Mouse (Mus musculus) kidney, adult 18-20 months (tissue): ENCODE measurements around the gene Btbd9.
A peak's percentile ranks its signal among the peaks of the same experiment; 100 is the strongest.

ENCODE experiments used
- DNase-seq: peaks from one replicate; pipeline ENCODE4 v3.0.0; 2021

The Btbd9 gene

DNA sequence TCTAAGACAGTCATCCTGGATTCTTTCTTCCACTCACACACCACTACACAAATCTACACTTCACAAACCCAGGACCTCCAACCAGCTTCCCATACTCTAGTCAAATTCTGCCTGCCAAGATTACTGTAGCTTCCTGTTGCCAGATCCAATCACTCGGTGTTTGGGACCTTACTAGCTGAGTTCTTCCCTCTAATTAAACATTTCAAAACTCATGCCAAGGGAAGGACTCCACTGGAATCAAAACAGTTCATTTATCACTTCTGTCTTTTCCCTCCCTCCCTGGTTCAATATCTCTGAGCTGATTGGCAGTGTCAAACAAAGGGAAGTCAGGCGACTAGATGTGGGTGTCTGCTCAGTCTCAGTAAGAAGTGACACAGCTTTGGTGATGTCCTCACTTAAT, 101.7 kb downstream of the Btbd9 start:
- no peak for DNase-seq

DNA sequence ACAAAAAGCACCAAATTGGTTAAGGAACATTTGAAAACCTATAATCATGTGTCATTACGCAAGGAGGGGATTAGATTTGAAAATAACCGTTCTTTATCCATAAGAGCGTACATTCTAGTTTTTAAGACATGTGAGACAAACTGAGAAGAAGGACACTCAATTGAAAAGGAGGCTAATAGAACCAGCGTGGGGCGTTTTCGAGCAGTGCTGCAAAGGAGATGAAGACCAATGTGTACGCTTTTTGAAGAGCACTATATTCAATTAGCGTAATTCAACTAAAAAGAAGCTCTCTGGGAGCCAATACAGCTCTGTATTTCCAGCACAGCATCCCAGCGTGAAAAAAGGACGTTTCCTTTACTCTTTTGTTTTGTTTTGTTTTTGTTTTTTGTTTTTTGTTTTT, 103.5 kb downstream of the Btbd9 start:
- DNase-seq = no peak

DNA sequence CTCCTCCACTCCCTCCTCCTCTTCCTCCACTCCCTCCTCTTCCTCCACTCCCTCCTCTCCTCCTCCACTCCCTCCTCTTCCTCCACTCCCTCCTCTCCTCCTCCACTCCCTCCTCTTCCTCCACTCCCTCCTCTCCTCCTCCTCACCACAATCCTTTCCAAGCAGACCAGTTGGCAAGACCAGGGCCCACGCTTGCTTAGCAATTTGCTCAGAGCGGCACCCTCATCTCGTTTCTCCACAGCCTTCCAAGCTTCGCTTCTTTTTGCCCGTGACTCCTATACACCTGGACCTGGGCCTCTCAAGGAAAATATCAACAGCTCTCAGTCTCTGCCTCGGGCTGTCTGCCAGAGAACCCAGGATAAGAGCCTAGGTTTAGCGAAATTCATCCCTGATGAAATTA, 104.8 kb downstream of the Btbd9 start:
- no peak for DNase-seq

DNA sequence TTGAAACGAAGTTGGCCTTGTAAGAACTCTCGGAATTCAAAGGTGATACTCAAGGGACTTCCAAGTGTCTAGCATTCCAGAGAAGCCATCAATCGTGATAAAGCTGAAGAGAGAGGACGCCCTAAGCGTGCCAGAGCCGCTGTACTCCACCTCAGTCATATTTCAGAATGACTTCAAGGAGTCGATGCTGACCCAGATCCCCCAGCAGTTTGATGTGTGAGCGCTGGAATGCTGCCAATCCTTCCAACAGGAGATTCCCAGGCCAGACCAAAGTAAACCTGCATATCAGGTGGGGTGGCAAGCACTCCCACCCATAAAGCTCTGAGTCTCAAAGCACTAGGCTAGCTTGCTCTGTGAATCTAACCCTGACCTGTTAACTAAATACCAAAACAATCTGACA, 105.5 kb downstream of the Btbd9 start:
- DNase-seq = no peak

DNA sequence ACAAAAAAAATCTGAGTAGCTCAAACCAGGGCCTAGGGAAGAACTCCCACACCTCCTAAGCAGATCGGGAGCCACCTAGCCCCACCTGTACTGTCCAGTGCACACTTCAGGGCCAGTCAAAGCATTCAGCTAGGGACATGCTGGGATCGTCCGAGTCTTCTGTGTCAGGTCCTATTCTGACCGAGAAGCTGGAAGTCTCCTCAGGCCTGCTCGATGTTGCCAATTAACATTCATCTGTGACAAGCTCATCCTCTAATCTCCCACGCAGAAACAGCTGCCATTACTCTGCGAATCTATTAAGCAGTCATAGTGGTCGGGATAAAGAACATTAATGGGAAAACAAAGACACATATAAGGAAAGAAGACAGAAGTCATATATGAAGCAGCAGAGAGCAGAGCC, 106.0 kb downstream of the Btbd9 start:
- no peak for DNase-seq

DNA sequence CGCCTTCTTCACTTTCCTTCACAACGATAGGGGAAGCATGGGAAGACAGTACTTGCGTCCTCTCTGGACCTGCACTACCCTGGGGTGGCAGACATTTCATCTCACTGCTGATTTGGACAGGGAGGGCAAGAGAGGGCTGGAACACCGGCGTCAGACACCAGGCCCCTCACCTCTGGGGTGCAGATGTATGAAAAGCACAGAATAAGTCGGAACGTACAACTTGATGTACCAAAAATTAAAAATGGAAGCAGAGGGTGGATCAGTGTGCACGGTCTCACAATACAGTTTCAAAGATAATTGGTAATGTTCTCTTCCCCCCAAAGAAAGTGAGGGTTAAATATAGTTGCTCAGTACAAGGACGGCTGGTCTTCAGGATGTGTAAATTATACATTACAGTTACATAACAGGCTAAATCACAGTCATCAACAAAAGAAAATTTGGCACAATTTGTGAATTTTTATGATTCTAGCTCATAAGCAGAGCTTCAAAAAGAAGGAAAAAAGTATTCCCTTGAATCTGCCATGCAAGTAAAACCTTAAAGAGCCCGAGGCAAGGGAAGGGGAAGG, 106.7 kb downstream of the Btbd9 start:
- no peak for DNase-seq

DNA sequence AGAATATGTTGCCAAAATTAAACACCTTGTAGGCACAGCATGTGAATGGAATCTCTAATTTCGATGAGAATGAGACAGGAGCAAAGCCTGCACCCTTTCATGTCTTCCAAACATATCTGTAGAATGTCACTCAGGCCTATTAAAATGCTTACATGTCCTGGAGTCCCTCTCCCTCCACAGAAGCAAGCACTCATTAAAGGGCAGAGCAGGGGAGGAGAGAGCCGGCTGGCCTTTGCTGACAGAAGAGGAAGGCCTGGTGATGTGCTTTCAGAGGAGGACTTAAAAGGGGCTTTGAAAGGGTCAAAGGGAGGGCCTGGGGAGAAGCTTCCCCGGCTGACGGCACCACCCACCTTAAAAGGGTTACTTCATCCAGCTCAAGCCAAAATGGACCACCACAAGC, 107.9 kb downstream of the Btbd9 start:
- DNase-seq = no peak

DNA sequence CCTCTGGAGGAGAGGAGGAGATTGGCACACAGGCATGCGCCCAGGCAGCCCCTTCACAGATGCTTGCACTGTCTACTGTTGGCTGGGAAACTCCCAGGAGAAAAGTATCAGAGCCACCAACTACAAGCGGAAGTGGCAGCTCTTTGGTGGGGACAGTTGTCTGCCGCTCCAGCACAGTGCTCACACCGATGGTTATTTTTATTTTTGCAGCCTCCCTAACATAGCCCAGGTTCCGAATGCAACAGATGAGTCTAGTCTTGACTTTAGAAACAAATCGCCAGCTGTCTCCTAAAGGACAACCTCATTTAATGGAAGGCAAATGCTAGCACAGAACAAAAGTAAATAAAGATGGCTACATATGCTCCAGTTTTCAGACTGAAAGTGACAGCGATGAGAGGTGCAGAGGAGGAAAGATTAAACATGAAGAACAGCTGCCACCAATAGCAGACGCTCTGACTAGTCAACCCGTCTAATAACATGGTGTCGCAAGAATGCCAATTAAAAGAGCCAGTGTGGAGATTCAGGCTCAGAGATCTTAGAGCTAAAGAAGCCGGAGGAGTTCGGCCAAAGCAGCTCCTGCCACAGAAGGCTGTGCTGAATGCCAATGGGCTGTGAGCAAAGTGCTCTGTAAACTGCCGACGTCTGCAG, 108.6 kb downstream of the Btbd9 start:
- no peak for DNase-seq

DNA sequence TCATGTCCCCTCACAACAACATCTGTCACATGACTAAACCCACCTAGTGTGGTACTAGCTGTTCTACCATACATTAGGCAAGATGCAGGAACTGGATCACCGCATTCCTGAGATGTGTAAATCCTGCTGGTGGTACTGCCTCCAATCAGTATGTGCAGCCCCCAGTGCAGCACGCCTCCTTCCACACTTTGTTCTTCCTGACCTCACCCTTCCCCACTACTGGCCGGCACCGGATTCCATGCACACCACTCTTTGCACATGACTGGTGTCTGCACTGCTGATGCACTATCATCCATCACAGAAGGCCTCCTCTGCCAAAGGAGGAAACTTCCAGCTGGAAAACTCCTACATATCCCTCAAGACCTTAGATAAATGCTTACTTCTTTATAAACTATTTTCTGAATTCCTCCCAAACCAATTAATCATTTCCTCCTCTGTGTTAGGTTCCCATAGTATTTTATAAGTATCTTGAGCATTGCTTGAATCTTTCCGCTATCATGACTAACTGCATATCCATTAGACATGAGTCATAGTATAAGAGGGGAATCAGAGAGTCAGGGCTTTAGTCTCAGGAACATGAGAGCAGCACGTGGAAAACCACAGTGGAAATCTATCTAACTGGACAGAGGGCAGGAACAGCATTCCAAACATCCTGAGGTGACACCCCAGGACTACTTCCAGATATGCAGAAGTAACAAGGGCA, 111.1 kb downstream of the Btbd9 start:
- no peak for DNase-seq

DNA sequence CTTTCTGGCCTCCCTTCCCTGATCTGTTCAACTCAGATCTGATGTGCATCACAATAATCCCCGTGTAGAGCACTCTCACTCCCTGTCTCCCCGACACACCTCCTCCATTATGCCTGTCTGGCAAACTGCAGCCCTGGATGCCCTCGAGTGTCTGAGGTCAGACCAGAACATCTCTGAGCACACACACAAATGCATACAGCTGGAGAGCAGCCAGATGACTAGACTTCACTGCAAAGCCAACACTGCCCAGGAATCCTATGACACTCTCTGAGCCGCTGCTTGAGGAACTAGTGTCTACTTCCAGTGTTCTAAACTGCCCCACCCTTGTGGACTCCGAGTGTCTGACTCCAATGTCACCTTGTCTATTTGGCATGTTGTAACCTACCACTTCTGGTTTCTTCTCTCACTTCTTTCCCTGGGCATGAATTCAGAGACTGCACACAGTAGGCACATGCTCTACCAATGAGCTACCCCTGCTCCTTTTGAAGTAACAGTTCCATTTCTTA, 112.0 kb downstream of the Btbd9 start:
- no peak for DNase-seq

DNA sequence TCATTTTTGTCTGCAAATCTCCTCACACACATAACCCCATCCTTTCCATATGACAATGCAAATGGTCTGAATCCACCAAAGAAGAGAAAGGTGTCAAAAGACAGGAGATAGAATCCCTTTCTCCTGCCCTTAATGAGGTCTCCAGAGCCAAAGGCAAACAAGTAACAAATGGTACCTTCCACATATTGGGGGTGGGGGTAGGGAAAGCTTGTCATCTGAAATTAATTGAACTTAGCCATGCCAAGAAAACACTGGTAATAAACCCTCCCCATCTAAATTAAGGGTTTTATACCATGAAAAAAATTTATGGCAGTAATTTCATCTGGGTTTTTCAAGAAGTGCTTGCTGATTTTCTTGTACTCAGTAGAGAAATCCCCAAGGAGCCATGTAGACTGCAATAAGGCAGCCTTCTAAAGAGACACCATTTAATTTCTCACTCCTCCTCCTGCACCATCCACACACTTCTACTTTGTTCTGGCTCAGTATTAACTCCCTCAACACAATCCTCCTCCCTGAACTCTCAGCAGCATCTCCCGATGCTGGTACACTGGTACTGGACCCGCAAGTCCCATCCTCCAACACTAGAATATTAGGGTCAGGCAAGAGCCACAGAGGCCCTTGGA, 115.5 kb downstream of the Btbd9 start:
- no peak for DNase-seq

DNA sequence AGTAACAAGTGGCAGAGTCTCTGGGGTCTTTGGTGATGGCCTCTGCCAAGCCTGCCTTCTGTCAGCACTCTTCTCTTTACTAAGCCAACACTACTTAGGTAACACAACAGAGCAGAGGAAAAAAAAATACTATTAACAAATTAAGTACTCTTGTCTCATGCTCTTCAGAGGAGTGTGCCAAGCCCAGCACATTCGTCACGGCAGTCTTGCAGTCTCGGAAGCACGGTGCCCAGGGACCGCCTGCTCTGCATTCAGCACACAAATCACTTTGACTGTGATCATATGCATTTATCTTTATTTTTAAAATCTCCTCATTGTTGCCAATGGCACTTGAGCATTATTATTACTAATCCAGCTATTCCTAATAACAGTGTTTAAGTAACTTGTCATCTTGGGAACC, 116.6 kb downstream of the Btbd9 start:
- no peak for DNase-seq

DNA sequence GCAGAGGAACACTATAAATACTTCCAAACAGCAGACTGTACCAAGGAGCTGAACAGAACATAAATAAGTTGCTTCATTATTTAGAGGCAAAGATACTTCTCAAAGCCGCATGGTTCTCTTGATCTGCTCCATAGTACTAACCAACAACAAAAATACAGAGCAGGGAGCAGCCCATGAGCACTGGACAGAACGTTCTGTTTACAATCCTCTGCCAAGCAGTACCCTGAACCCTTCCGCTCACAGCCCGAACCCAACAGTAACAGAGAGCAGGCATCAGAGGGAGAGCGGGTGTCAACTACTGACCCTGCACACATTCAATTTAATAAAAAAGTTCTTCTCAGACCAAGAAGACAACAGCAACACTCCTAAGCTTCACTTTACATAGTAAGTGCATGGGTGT, 117.4 kb downstream of the Btbd9 start:
- no peak for DNase-seq

DNA sequence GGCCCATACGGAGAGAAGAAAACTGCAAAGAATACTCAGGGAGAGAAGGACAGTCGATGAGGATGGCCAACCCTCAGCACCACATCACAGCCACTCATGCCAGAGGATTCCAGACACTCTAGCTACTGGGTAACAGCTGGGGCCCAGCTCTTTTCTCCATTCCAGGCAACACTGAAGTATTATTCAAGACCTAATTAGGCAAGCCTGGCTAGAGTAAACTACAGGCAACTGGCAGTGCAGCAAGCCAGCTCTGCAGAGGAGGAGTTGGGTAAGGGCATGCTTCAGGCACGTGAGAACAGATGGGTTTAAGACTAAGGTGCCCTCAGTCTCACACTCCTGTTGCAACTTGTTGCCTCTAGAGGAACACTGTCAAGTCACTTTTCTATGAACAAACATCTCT, 118.0 kb downstream of the Btbd9 start:
- DNase-seq = no peak

DNA sequence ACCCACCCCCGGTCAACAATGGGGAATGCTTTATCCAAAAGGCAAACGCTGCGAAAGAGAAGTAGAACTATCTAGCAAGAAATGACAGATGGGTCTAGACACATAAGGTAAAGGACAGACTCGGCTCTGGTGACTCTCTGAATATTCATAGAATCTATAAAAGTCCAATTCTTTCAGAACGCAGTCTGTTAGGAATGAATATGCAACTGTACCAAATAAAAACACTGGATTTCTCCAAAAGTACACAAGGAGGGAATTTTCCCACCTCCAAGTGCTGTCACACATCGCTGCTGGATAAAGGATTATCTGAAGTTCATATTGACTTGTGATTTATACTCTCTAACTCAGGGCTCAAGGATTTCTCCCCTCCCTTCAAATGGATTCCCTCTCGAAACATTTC, 118.8 kb downstream of the Btbd9 start:
- no peak for DNase-seq

DNA sequence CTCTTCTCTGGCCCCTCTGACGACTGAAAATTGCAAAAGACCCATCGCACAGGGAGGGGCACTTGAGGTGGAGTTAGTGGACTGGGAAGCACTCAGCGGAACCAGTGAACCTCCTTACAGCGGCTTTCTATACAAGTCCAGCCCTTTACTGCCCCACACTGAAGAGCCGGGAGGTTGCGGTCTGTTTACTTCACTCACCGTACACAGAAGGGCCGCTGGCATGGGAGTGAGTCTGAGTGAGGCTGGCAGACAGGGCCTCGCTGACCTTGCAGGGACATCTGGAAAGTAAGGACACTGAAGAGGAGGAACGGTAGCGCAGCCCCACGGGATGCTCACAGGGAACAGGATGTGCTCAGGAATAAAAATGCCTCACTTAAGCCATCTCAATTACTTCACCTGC, 120.0 kb downstream of the Btbd9 start:
- no peak for DNase-seq

DNA sequence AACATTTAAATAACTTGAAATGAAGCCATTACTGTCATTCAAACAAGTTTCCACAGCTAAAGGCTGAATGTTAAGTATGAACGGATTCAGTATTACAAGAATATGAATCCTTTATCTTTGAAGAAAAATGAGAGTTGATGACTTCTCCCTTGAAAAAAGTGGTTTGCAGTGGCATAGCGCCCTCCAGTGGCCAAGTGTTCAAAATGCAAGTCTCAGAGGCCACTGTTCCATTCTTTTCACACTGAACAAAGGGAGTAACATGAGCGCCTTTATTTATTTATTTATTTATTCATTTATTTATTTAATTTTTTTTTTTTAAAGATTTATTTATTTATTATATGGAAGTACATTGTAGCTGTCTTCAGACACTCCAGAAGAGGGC, 121.4 kb downstream of the Btbd9 start:
- DNase-seq = peak; percentile 71

DNA sequence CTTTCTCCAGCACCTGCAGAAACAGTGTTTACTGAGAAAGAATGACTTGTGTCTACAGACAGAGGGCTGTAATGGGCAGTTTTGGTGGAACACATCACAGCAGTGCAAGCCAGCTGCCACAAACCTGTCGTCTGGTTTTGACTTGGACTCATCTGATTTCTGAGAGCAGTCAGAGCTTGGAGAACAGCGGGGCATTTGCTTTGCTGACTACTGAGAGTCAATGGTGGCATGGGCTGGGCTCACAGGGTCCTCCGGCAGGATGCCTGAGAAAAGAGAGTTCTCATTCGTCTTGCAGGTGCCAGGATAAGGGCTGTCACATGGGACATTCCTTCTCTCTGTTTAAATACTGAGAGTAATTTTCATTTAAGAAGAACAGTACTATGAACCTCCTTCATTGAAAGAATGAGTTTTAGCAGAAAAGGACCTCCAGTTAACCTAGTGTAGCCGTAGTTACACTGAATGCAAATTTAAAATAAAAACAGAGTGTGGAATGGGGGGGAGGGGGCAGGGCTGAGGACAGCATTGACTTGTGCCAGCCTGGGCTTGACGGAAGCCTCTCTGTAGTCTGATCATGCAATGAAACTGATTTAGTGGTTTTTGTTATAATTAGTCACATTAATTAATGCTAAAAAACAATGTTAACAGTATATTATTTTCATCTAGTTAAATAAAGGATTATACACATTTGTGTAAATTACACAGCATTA, 122.0 kb downstream of the Btbd9 start:
- DNase-seq = no peak

DNA sequence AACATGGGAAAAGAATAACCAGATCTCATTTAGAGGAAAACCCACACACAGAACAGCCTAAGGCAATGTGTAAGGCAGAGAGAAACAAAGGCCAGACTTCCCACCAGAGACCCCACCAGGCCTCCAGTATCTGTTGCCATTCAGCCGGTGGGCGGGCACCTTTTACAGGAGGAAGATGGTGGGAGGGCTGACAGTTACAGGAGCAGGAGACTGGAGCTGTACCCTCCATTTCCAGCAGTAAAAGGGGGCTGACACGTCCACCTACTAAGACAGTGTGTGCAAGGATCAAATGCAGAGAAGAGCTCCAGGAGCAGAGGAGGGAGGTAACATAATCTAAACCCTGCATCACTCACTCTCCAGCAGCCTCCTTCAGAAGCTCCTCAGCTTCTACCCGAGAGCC, 123.0 kb downstream of the Btbd9 start:
- no peak for DNase-seq

DNA sequence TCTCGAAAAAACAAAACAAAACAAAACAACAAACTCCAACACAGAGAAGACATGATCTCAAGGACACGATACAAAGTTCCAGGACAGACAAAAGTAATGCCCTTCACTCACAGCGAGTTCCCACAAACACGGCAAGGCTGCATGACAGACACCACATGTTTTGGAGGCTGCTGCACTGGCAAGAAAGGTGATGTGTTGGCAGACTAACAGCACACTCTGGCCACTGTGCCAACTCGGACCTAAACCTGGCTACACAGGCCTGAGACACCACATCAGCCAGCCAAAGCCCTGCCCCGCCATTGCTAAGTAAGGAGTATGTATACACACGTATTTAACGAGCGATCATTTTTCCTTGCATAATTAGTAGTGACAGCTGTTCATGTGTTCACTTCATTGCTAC, 123.9 kb downstream of the Btbd9 start:
- DNase-seq = no peak

DNA sequence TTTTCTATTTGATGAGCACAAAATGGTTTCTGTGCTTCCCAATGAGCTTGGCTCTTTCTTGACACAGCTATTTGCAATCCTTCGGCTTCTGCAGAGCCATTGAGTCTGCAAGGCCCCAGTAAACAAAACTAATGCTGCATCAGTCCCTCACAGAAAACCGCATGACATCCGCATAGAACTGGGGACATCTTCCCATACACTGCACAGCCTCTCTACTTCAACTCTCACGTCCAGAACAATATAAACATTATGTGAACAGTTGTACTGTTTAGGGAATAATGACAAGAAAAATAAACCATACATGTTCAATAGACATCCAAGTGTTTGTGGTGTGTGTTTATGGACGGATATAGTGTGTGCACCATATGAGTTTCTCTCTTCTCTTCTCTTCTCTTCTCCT, 127.7 kb downstream of the Btbd9 start:
- no peak for DNase-seq

DNA sequence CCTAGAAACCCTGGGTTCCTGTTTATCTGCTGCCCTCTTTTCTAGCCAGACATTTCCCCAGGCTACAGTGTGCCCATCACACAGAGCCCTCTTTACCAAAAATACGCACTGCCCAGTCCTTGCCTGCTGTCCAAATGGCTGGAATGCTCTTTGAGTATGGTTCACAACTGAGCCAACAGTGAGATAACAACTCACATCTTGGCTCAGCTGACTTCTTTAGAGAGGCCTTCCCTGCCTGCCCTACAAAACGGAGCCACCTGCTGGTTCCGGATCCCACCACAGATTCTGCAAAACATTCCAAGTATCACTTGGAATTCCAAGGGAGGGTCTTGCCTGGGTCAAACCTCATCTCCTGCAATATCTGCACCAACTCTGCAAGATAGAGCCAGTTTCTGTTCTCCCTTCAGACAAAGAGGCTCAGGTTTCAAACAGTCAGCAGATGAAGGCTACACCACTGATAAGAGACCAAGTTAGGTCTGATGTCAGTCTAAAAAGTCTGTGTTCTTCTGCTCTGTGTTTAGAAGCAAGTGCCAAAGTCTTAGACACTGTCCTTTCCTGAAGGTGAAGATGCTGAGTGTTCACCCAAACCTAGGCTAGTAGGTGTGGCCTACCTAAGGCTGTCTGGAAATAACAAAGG, 130.4 kb downstream of the Btbd9 start:
- DNase-seq = no peak

DNA sequence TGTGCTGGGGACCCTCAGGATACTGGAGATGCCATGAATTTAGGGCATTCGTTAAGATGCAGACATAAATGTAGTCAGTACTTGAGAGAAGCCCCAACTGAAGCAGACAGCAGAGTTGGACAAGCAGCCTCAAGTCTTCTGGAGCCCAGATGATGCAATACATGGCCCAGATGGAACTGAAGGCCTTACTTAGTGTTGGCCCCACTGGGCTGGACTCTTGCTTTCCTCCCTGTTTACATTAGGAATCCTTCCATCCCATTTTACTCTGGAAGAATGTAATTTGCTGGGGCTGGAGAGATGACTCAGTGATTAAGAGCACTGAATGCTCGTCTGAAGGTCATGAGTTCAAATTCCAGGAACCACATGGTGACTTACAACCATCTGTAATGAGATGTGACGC, 136.6 kb downstream of the Btbd9 start:
- DNase-seq = no peak
